ENCODE assay signal across 9 mouse cellular contexts in the genomic region with DNA sequence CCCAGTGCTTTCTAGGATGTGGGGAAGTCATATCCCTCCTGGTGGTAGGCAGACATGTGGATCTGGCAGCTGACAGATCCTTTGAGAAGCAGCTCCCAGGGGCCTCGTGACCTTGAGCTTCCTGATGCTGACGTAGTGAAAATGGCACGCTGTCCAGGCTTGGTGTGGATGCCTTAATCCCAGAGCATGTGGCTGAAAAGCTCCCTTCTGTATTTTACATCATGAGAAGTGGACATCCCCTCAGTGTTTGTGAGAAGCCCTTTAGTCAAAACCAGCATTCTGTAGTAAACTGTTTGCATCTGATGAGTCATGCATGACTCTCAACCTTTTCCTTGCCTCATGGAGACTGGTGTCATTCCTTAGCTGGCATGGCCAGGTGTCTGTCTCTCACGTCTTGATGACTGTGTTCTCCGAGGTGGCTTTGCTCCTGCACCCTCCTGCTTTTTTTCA. TPM values are rescaled to one million over a fixed set of nuclear protein-coding genes. Genes with fewer than 3 reads are reported as not detected.
A peak's percentile ranks its signal among the peaks of the same experiment; 100 is the strongest.
DNase-seq lines count a peak whose midpoint lies in the region; ATAC-seq and TF ChIP-seq lines count a peak whose summit lies in the region.
"Had no signal": no experiment of that assay in that cellular context is flagged by ENCODE, and none has a peak within 500 bp of the region (broad histone marks: within the 10 kb centered on the region; RNA-seq: fewer than 3 reads in every experiment).

No protein-coding gene starts in this region.

- no peak overlapping the region for H3K4me3 ChIP-seq in lung, embryonic 14.5 days (ENCODE audit: low read depth, low read length)
- H3K4me3 ChIP-seq in macrophage (ENCODE audit: inconsistent target) = no peak overlapping the region
- H3K4me3 ChIP-seq: hindbrain, embryonic 15.5 days had no signal

- H3K9me3 ChIP-seq in lung, embryonic 14.5 days (ENCODE audit: low read depth, low read length) = no peaks in the 10 kb centered on the region
- H3K9me3 ChIP-seq: hindbrain, embryonic 15.5 days had no signal

- WGBS in lung, embryonic 14.5 days = 38% methylated on average over 5 of the region's 5 CpGs
- WGBS in macrophage (ENCODE audit: missing documents) = 52% methylated on average over 5 of the region's 5 CpGs

- H3K36me3 ChIP-seq in lung, embryonic 14.5 days (ENCODE audit: insufficient read depth) = no peaks in the 10 kb centered on the region
- H3K36me3 ChIP-seq in macrophage (ENCODE audit: inconsistent target) = no peaks in the 10 kb centered on the region
- H3K36me3 ChIP-seq: hindbrain, embryonic 15.5 days had no signal

- H3K9ac ChIP-seq in lung, embryonic 14.5 days = no peak overlapping the region
- H3K9ac ChIP-seq: hindbrain, embryonic 15.5 days had no signal

- intact Hi-C loops in left cerebral cortex, postnatal 25 days (cut with DNase I) = no loop called here

- H3K4me1 ChIP-seq in lung, embryonic 14.5 days (ENCODE audit: insufficient read depth) = peaks cover 20% of the 10 kb centered on the region

- peaks cover 95% of the 10 kb centered on the region for H3K79me2 ChIP-seq in macrophage (ENCODE audit: inconsistent target)

- H3K27me3 ChIP-seq in lung, embryonic 14.5 days (ENCODE audit: insufficient read depth, low read length) = no peaks in the 10 kb centered on the region
- H3K27me3 ChIP-seq: hindbrain, embryonic 15.5 days had no signal

- DNase-seq in lung, embryonic 14.5 days = no peak
- no peak for DNase-seq in lung, postnatal 36 days
- peak; percentile 66 for DNase-seq in adrenal gland, adult 2 months
- peak; percentile 43 for DNase-seq in heart, postnatal 4 days
- DNase-seq in left cerebral cortex, postnatal 25 days (ENCODE audit: low spot score in 2 of 2) = no peak
- DNase-seq in spleen, postnatal 10 days (ENCODE audit: low spot score in 2 of 2) = no peak
- no peak for DNase-seq in right cerebral cortex, postnatal 4 days

- H3K27ac ChIP-seq in lung, embryonic 14.5 days (ENCODE audit: low read depth) = peak overlapping the region; percentile 70; the same call in 1 of the 2 replicates
- H3K27ac ChIP-seq in macrophage = peak overlapping the region; percentile 93
- H3K27ac ChIP-seq: hindbrain, embryonic 15.5 days had no signal

- ATAC-seq in lung, embryonic 14.5 days (ENCODE audit: insufficient read depth) = no peak

- TF ChIP-seq CTCF in lung, embryonic 14.5 days (IDR thresholded peaks at IDR 0.05; ENCODE audit: low read depth) = no peak

- no peak overlapping the region for H3K4me2 ChIP-seq in lung, embryonic 14.5 days
- H3K4me2 ChIP-seq: hindbrain, embryonic 15.5 days had no signal

RNA-seq across cellular contexts. Expression of gene Ano6, which starts 14.4 kb away (rescaled TPM):
- 54.7 and 57.5 TPM in 2 replicates for polyA plus RNA-seq in lung, embryonic 14.5 days (2014; fragmentation: Nextera tagmentation; extraction: Ambion mirVana)
- 10 to 100 TPM; 69.6 to 90.3 TPM for total RNA-seq in adrenal gland, adult 2 months (2021)
- polyA plus RNA-seq in adrenal gland, adult 2 months (2012; rRNA removed) = 20.6 and 28.6 TPM in 2 replicates
- total RNA-seq in heart, postnatal 4 days (2021) = 10 to 100 TPM; 43.2 to 46.6 TPM
- 100 to 1,000 TPM; 179 to 920 (median 223) TPM for total RNA-seq in macrophage (2018; cell fraction: chromatin; rRNA removed)
- total RNA-seq in macrophage (2018; cell fraction: cytosol; rRNA removed) = 100 to 1,000 TPM in 10 of 26 experiments, 10 to 100 TPM in 16; 54.7 to 124 (median 86.7) TPM
- total RNA-seq in macrophage (2018; cell fraction: nucleus; rRNA removed) = 100 to 1,000 TPM; 107 to 458 (median 178) TPM
- 71.9 to 124 TPM (median 74.2 TPM) in 3 replicates for polyA plus RNA-seq in macrophage (2018)
- 10 to 100 TPM; 21.1 to 22.2 TPM for total RNA-seq in left cerebral cortex, postnatal 25 days (2021)

Comparison
In these comparisons a context has a peak if more than half of its experiments do, and no peak if none do; other contexts are left out.
1. DNase-seq: peak in adrenal gland, adult 2 months (single experiment) and heart, postnatal 4 days (single experiment); none in lung, embryonic 14.5 days (single experiment), lung, postnatal 36 days (single experiment), left cerebral cortex, postnatal 25 days (0 of 2), spleen, postnatal 10 days (0 of 2) and right cerebral cortex, postnatal 4 days (single experiment).